Mouse (Mus musculus): ENCODE measurements around the gene Olfr212. TPM values are rescaled to one million over a fixed set of nuclear protein-coding genes. Genes with fewer than 3 reads are reported as not detected.
"Not testable (repeated sequence)": the region's sequence is repeated elsewhere in the genome, so short reads cannot be mapped to it uniquely, and the experiment has no call there.

Olfr212 gene
- total RNA-seq (2015), result 0.20 and 0.43 TPM in 2 replicates
- 0.24 TPM in 1 of 2 replicates, not detected in the other for total RNA-seq (2017)

- peak; percentile 51 for ATAC-seq (ENCODE audit: poor library complexity, severe bottlenecking)
Observed at GRCm38 (mm10) chr6:116506302-116507003, at the start of gene Olfr212. Olfr212 (plus strand) TSS chr6:116506516.

- ATAC-seq (ENCODE audit: poor library complexity, severe bottlenecking), result peak; percentile 26
Observed at GRCm38 (mm10) chr6:116458728-116459127, 47.6 kb upstream of the Olfr212 start.

- ATAC-seq (ENCODE audit: poor library complexity, severe bottlenecking), result peak; percentile 36
Observed at GRCm38 (mm10) chr6:116459232-116459631, 47.1 kb upstream of the Olfr212 start.

- peak; percentile 68 for ATAC-seq (ENCODE audit: poor library complexity, severe bottlenecking)
Observed at GRCm38 (mm10) chr6:116460544-116461283, 45.6 kb upstream of the Olfr212 start, which contains the start of gene Alox5. Alox5 (minus strand) TSS chr6:116461178.

- peak; percentile 99 for ATAC-seq (ENCODE audit: poor library complexity, severe bottlenecking)
Observed at GRCm38 (mm10) chr6:116468081-116468480, 38.2 kb upstream of the Olfr212 start.

- no peak for ATAC-seq (ENCODE audit: poor library complexity, severe bottlenecking)
Observed at GRCm38 (mm10) chr6:116485081-116485480, 21.2 kb upstream of the Olfr212 start.

- peak; percentile 98 for ATAC-seq (ENCODE audit: poor library complexity, severe bottlenecking)
Observed at GRCm38 (mm10) chr6:116486833-116487232, 19.5 kb upstream of the Olfr212 start.

- no peak for ATAC-seq (ENCODE audit: poor library complexity, severe bottlenecking)
Observed at GRCm38 (mm10) chr6:116488791-116489190, 17.5 kb upstream of the Olfr212 start, which contains the start of gene Olfr211. Olfr211 (plus strand) TSS chr6:116489091.

GRCm38 (mm10) chr6:116493742-116494141 is 12.6 kb upstream of the Olfr212 start:
- ATAC-seq (ENCODE audit: poor library complexity, severe bottlenecking), result 0 out of 2 replicates have a peak, but pooled peaks have one; percentile 5

- peak; percentile 54; the same call in 1 of the 2 replicates for ATAC-seq (ENCODE audit: poor library complexity, severe bottlenecking)
Observed at GRCm38 (mm10) chr6:116495960-116496359, 10.4 kb upstream of the Olfr212 start.

- ATAC-seq (ENCODE audit: poor library complexity, severe bottlenecking), result no peak
Observed at GRCm38 (mm10) chr6:116514832-116515231, 8.5 kb downstream of the Olfr212 start.

GRCm38 (mm10) chr6:116538156-116538555 is 31.8 kb downstream of the Olfr212 start, which contains the start of gene Olfr213:
Olfr213 (plus strand) TSS chr6:116538456.
- ATAC-seq (ENCODE audit: poor library complexity, severe bottlenecking), result no peak

- ATAC-seq (ENCODE audit: poor library complexity, severe bottlenecking), result no peak
Observed at GRCm38 (mm10) chr6:116542500-116542899, 36.2 kb downstream of the Olfr212 start.

GRCm38 (mm10) chr6:116550841-116551240 is 44.5 kb downstream of the Olfr212 start, which contains the start of gene Gm5580:
Gm5580 (plus strand) TSS chr6:116551141.
- ATAC-seq (ENCODE audit: poor library complexity, severe bottlenecking), result not testable (repeated sequence)

GRCm38 (mm10) chr6:116553935-116554334 is 47.6 kb downstream of the Olfr212 start, which contains the start of gene Olfr214:
Olfr214 (plus strand) TSS chr6:116554235.
- ATAC-seq (ENCODE audit: poor library complexity, severe bottlenecking), result no peak

GRCm38 (mm10) chr6:116554952-116555351 is 48.6 kb downstream of the Olfr212 start:
- no peak for ATAC-seq (ENCODE audit: poor library complexity, severe bottlenecking)

Other genes starting within 250 kb of the Olfr212 start
- gene Zfand4, start 242.3 kb upstream of the Olfr212 start, total RNA-seq (2015), result 23.6 and 25.9 TPM in 2 replicates
- 12.0 and 23.0 TPM in 2 replicates for gene Zfand4, start 242.3 kb upstream of the Olfr212 start, total RNA-seq (2017)
- 4.7 and 8.4 TPM in 2 replicates for gene March8, start 168.5 kb upstream of the Olfr212 start, total RNA-seq (2015)
- 15.1 and 15.2 TPM in 2 replicates for gene March8, start 168.5 kb upstream of the Olfr212 start, total RNA-seq (2017)
- gene Alox5, start 45.3 kb upstream of the Olfr212 start, total RNA-seq (2015), result 53.8 and 58.6 TPM in 2 replicates
- 55.0 and 61.5 TPM in 2 replicates for gene Alox5, start 45.3 kb upstream of the Olfr212 start, total RNA-seq (2017)
- not detected in 2 replicates for gene Olfr211, start 17.4 kb upstream of the Olfr212 start, total RNA-seq (2015)
- not detected in 2 replicates for gene Olfr211, start 17.4 kb upstream of the Olfr212 start, total RNA-seq (2017)
- gene Olfr213, start 31.9 kb downstream of the Olfr212 start, total RNA-seq (2015), result not detected in 2 replicates
- not detected in 2 replicates for gene Olfr213, start 31.9 kb downstream of the Olfr212 start, total RNA-seq (2017)
- 0.52 and 0.89 TPM in 2 replicates for gene Gm5580, start 44.6 kb downstream of the Olfr212 start, total RNA-seq (2015)
- 0.15 and 0.37 TPM in 2 replicates for gene Gm5580, start 44.6 kb downstream of the Olfr212 start, total RNA-seq (2017)
- not detected in 2 replicates for gene Olfr214, start 47.7 kb downstream of the Olfr212 start, total RNA-seq (2015)
- gene Olfr214, start 47.7 kb downstream of the Olfr212 start, total RNA-seq (2017), result not detected in 2 replicates
- gene Olfr215, start 77.7 kb downstream of the Olfr212 start, total RNA-seq (2015), result not detected in 2 replicates
- not detected in 2 replicates for gene Olfr215, start 77.7 kb downstream of the Olfr212 start, total RNA-seq (2017)
- gene Zfp422, start 122.5 kb downstream of the Olfr212 start, total RNA-seq (2015), result 53.4 and 53.8 TPM in 2 replicates
- 20.6 and 20.8 TPM in 2 replicates for gene Zfp422, start 122.5 kb downstream of the Olfr212 start, total RNA-seq (2017)
- 0.36 TPM in 1 of 2 replicates, not detected in the other for gene Depp1, start 144.1 kb downstream of the Olfr212 start, total RNA-seq (2015)
- gene Depp1, start 144.1 kb downstream of the Olfr212 start, total RNA-seq (2017), result 0.18 and 0.49 TPM in 2 replicates
- gene Rassf4, start 167.4 kb downstream of the Olfr212 start, total RNA-seq (2015), result 229 and 230 TPM in 2 replicates
- 165 and 181 TPM in 2 replicates for gene Rassf4, start 167.4 kb downstream of the Olfr212 start, total RNA-seq (2017)
- 0.13 and 0.21 TPM in 2 replicates for gene Tmem72, start 210.4 kb downstream of the Olfr212 start, total RNA-seq (2015)
- 0.12 and 0.33 TPM in 2 replicates for gene Tmem72, start 210.4 kb downstream of the Olfr212 start, total RNA-seq (2017)

All from megakaryocyte, adult 5-6 weeks (primary cell).